Mouse (Mus musculus) thymus, postnatal 4 days (tissue): ENCODE data around the gene 5330417H12Rik.
A peak's percentile ranks its signal among the peaks of the same experiment; 100 is the strongest.

Source experiments
- DNase-seq: peaks from one replicate; pipeline ENCODE4 v3.0.0; 2021

Gene 5330417H12Rik

GRCm38 (mm10) chr7:107625061-107625460, at the start of gene 5330417H12Rik:
Gene 5330417H12Rik (minus strand): TSS chr7:107625161.
- DNase-seq = no peak

- DNase-seq = no peak
Measured at GRCm38 (mm10) chr7:107668514-107668913, 43.6 kb upstream of the 5330417H12Rik start.

GRCm38 (mm10) chr7:107666262-107666902, 41.4 kb upstream of the 5330417H12Rik start:
- no peak for DNase-seq

- no peak for DNase-seq
Measured at GRCm38 (mm10) chr7:107665586-107666261, 40.8 kb upstream of the 5330417H12Rik start.

- DNase-seq = no peak
Measured at GRCm38 (mm10) chr7:107665221-107665585, 40.2 kb upstream of the 5330417H12Rik start.

- no peak for DNase-seq
Measured at GRCm38 (mm10) chr7:107664063-107665056, 39.4 kb upstream of the 5330417H12Rik start.

GRCm38 (mm10) chr7:107663621-107664020, 38.7 kb upstream of the 5330417H12Rik start:
- DNase-seq = no peak

- DNase-seq = no peak
Measured at GRCm38 (mm10) chr7:107661843-107662281, 36.9 kb upstream of the 5330417H12Rik start.

- peak; percentile 62 for DNase-seq
Measured at GRCm38 (mm10) chr7:107661189-107661842, 36.4 kb upstream of the 5330417H12Rik start.

GRCm38 (mm10) chr7:107659186-107659918, 34.4 kb upstream of the 5330417H12Rik start:
- DNase-seq = peak; percentile 72

GRCm38 (mm10) chr7:107656451-107656850, 31.5 kb upstream of the 5330417H12Rik start:
- DNase-seq = no peak

- DNase-seq = no peak
Measured at GRCm38 (mm10) chr7:107651821-107652220, 26.9 kb upstream of the 5330417H12Rik start.

- no peak for DNase-seq
Measured at GRCm38 (mm10) chr7:107649990-107650389, 25.0 kb upstream of the 5330417H12Rik start.

- no peak for DNase-seq
Measured at GRCm38 (mm10) chr7:107648937-107649688, 24.2 kb upstream of the 5330417H12Rik start.

- DNase-seq = peak; percentile 43
Measured at GRCm38 (mm10) chr7:107644987-107645386, 20.0 kb upstream of the 5330417H12Rik start.

- DNase-seq = no peak
Measured at GRCm38 (mm10) chr7:107642586-107643275, 17.8 kb upstream of the 5330417H12Rik start.

- DNase-seq = no peak
Measured at GRCm38 (mm10) chr7:107638026-107638425, 13.1 kb upstream of the 5330417H12Rik start.

GRCm38 (mm10) chr7:107637398-107637797, 12.4 kb upstream of the 5330417H12Rik start:
- no peak for DNase-seq

GRCm38 (mm10) chr7:107633201-107633600, 8.2 kb upstream of the 5330417H12Rik start:
- no peak for DNase-seq

- no peak for DNase-seq
Measured at GRCm38 (mm10) chr7:107628383-107628782, 3.4 kb upstream of the 5330417H12Rik start.
